Mouse (Mus musculus): ENCODE data around the gene Myadml2.

DNA sequence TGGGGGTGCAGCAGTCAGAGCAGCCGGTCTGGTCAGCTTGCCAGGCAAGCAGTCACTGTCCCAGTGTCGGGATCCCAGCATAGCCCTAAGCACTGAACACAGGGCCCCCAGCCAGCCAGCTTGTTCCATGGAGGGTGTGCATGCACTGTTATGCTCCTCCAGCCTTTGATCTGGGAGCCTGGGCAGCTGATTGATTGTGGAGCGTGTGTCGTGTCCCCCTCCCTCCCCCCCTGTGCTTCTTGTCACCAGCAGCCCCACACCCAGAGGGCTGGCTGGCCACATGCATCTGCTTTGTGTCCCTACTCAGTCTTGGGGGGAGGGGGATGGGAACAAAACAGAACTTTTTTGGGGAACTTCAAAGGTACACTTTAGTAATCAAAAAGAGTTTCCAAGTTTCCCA lies 47.2 kb upstream of the Myadml2 start:
- no peak for TF ChIP-seq CTCF (IDR thresholded peaks at IDR 0.05; ENCODE audit: control insufficient read depth, insufficient read depth, insufficient read length)
- no peak for TF ChIP-seq USF1 (IDR thresholded peaks at IDR 0.05; ENCODE audit: low read depth)
- no peak for TF ChIP-seq FOSL1 (IDR thresholded peaks at IDR 0.05; ENCODE audit: insufficient read depth, low read length, poor library complexity, severe bottlenecking)
